Mouse (Mus musculus): ENCODE results near the gene Ralgapa2. TPM values are rescaled to one million over a fixed set of nuclear protein-coding genes. Genes with fewer than 3 reads are reported as not detected.

Ralgapa2 gene
- total and polyA plus RNA-seq, 2 experiments from 2014 or later = 7.6 to 21.7 TPM

GRCm38 (mm10) chr2:146365368-146365983 is 146.7 kb downstream of the Ralgapa2 start:
- no peak overlapping the region for H3K27ac ChIP-seq (ENCODE audit: low read depth)
- 0 out of 2 replicates have a peak, but pooled peaks cover 3% of the 10 kb centered on the region for H3K4me1 ChIP-seq (ENCODE audit: control insufficient read depth, insufficient read depth)
- DNase-seq (ENCODE audit: low spot score) (no peak), ATAC-seq (ENCODE audit: insufficient read depth, low read depth) (no peak)
- no peak overlapping the region for H3K9ac ChIP-seq (replicated peaks; ENCODE audit: low read depth, low read length)
- no peaks in the 10 kb centered on the region for H3K9me3 ChIP-seq (replicated peaks; ENCODE audit: control insufficient read depth, low read length)
- 71% methylated on average over 11 of the region's 11 CpGs for WGBS
- H3K4me3 ChIP-seq (ENCODE audit: low read depth, low read length) = no peak overlapping the region
- no peak overlapping the region for H3K4me2 ChIP-seq (ENCODE audit: low read depth, low read length)
- H3K36me3 ChIP-seq (replicated peaks; ENCODE audit: control insufficient read depth, insufficient read depth, low read length) = peaks cover 5% of the 10 kb centered on the region; the same call in 1 of the 2 replicates
- TF ChIP-seq CTCF (IDR thresholded peaks at IDR 0.05; ENCODE audit: low read depth) (no peak), EP300 (IDR thresholded peaks at IDR 0.05; ENCODE audit: low read depth) (no peak)
- no peaks in the 10 kb centered on the region for H3K27me3 ChIP-seq (ENCODE audit: control insufficient read depth, insufficient read depth, low read length)

- DNase-seq (ENCODE audit: low spot score) = no peak
- no peak for ATAC-seq (ENCODE audit: insufficient read depth, low read depth)
- Histone ChIP-seq H3K9ac (replicated peaks; ENCODE audit: low read depth, low read length) (no peak overlapping the region), H3K4me2 (ENCODE audit: low read depth, low read length) (no peak overlapping the region), H3K4me1 (ENCODE audit: control insufficient read depth, insufficient read depth) (0 out of 2 replicates have a peak, but pooled peaks cover 3% of the 10 kb centered on the region), H3K27ac (ENCODE audit: low read depth) (no peak overlapping the region), H3K36me3 (replicated peaks; ENCODE audit: control insufficient read depth, insufficient read depth, low read length) (peaks cover 9% of the 10 kb centered on the region; the same call in 1 of the 2 replicates), H3K27me3 (ENCODE audit: control insufficient read depth, insufficient read depth, low read length) (no peaks in the 10 kb centered on the region), H3K9me3 (replicated peaks; ENCODE audit: control insufficient read depth, low read length) (no peaks in the 10 kb centered on the region), H3K4me3 (ENCODE audit: low read depth, low read length) (no peak overlapping the region)
- TF ChIP-seq CTCF (IDR thresholded peaks at IDR 0.05; ENCODE audit: low read depth) (no peak), EP300 (IDR thresholded peaks at IDR 0.05; ENCODE audit: low read depth) (no peak)
- WGBS = 75% methylated on average over 2 of the region's 2 CpGs
Measured at GRCm38 (mm10) chr2:146363483-146363882, 148.7 kb downstream of the Ralgapa2 start.

- 95% methylated on average over 1 of the region's 1 CpGs for WGBS
- Histone ChIP-seq H3K27ac (ENCODE audit: low read depth) (no peak overlapping the region), H3K4me1 (ENCODE audit: control insufficient read depth, insufficient read depth) (0 out of 2 replicates have a peak, but pooled peaks cover 3% of the 10 kb centered on the region), H3K9ac (replicated peaks; ENCODE audit: low read depth, low read length) (no peak overlapping the region), H3K36me3 (replicated peaks; ENCODE audit: control insufficient read depth, insufficient read depth, low read length) (peaks cover 9% of the 10 kb centered on the region; the same call in 1 of the 2 replicates), H3K9me3 (replicated peaks; ENCODE audit: control insufficient read depth, low read length) (no peaks in the 10 kb centered on the region), H3K4me3 (ENCODE audit: low read depth, low read length) (no peak overlapping the region), H3K27me3 (ENCODE audit: control insufficient read depth, insufficient read depth, low read length) (no peaks in the 10 kb centered on the region), H3K4me2 (ENCODE audit: low read depth, low read length) (no peak overlapping the region)
- no peak for DNase-seq (ENCODE audit: low spot score)
- TF ChIP-seq CTCF (IDR thresholded peaks at IDR 0.05; ENCODE audit: low read depth) (no peak), EP300 (IDR thresholded peaks at IDR 0.05; ENCODE audit: low read depth) (no peak)
- no peak for ATAC-seq (ENCODE audit: insufficient read depth, low read depth)
Measured at GRCm38 (mm10) chr2:146362932-146363331, 149.2 kb downstream of the Ralgapa2 start.

- WGBS = 78% methylated on average over 4 of the region's 4 CpGs
- Histone ChIP-seq H3K4me1 (ENCODE audit: control insufficient read depth, insufficient read depth) (0 out of 2 replicates have a peak, but pooled peaks cover 3% of the 10 kb centered on the region), H3K36me3 (replicated peaks; ENCODE audit: control insufficient read depth, insufficient read depth, low read length) (peaks cover 8% of the 10 kb centered on the region; the same call in 1 of the 2 replicates), H3K9ac (replicated peaks; ENCODE audit: low read depth, low read length) (no peak overlapping the region), H3K4me2 (ENCODE audit: low read depth, low read length) (no peak overlapping the region), H3K27ac (ENCODE audit: low read depth) (no peak overlapping the region), H3K9me3 (replicated peaks; ENCODE audit: control insufficient read depth, low read length) (no peaks in the 10 kb centered on the region), H3K4me3 (ENCODE audit: low read depth, low read length) (no peak overlapping the region), H3K27me3 (ENCODE audit: control insufficient read depth, insufficient read depth, low read length) (no peaks in the 10 kb centered on the region)
- TF ChIP-seq EP300 (IDR thresholded peaks at IDR 0.05; ENCODE audit: low read depth) (no peak), CTCF (IDR thresholded peaks at IDR 0.05; ENCODE audit: low read depth) (no peak)
- DNase-seq (ENCODE audit: low spot score) (no peak), ATAC-seq (ENCODE audit: insufficient read depth, low read depth) (no peak)
Measured at GRCm38 (mm10) chr2:146361969-146362368, 150.2 kb downstream of the Ralgapa2 start.

- WGBS = 44% methylated on average over 3 of the region's 3 CpGs
Measured at GRCm38 (mm10) chr2:146361076-146361475, 151.1 kb downstream of the Ralgapa2 start.

More at GRCm38 (mm10) chr2:146361076-146361475, 151.1 kb downstream of the Ralgapa2 start:
- Histone ChIP-seq H3K4me3 (ENCODE audit: low read depth, low read length) (no peak overlapping the region), H3K27me3 (ENCODE audit: control insufficient read depth, insufficient read depth, low read length) (no peaks in the 10 kb centered on the region), H3K9me3 (replicated peaks; ENCODE audit: control insufficient read depth, low read length) (no peaks in the 10 kb centered on the region), H3K36me3 (replicated peaks; ENCODE audit: control insufficient read depth, insufficient read depth, low read length) (peaks cover 4% of the 10 kb centered on the region; the same call in 1 of the 2 replicates), H3K4me2 (ENCODE audit: low read depth, low read length) (no peak overlapping the region), H3K9ac (replicated peaks; ENCODE audit: low read depth, low read length) (no peak overlapping the region), H3K4me1 (ENCODE audit: control insufficient read depth, insufficient read depth) (0 out of 2 replicates have a peak, but pooled peaks cover 3% of the 10 kb centered on the region), H3K27ac (ENCODE audit: low read depth) (no peak overlapping the region)
- ATAC-seq (ENCODE audit: insufficient read depth, low read depth) = no peak
- no peak for DNase-seq (ENCODE audit: low spot score)
- TF ChIP-seq CTCF (IDR thresholded peaks at IDR 0.05; ENCODE audit: low read depth) (no peak), EP300 (IDR thresholded peaks at IDR 0.05; ENCODE audit: low read depth) (no peak)

Data from heart, postnatal 0 days (tissue).